Mouse (Mus musculus) lung, adult 2 months (tissue): Measurements from ENCODE around the gene Stat5a.

ENCODE experiments used
- CTCF ChIP-seq: fragments of 200-500 bp; IDR thresholded peaks from 2 replicates; pipeline ENCODE4 v1.5.1; 2011; ENCODE audit warnings: mild to moderate bottlenecking, low read length, control low read depth; ENCODE audit not compliant: insufficient read depth
- POLR2A ChIP-seq: fragments of 200-500 bp; IDR thresholded peaks from 2 replicates; pipeline ENCODE4 v1.6.1; 2011; ENCODE audit warnings: low read depth, mild to moderate bottlenecking, control low read depth, low read length, borderline replicate concordance; ENCODE audit errors: extremely low read depth

- TF ChIP-seq CTCF (no peak), POLR2A (no peak)
Measured at GRCm38 (mm10) chr11:100840866-100841265, 18.3 kb upstream of the Stat5a start.
